Mouse (Mus musculus) heart, embryonic 10.5 days (tissue): Measurements from ENCODE around the gene Plxnd1. TPM values are rescaled to one million over a fixed set of nuclear protein-coding genes. Genes with fewer than 3 reads are reported as not detected.

Experiments
- DNase-seq: peaks from one replicate; pipeline ENCODE4 v3.0.0-alpha.2; 2017; ENCODE audit warnings: low spot score
- H3K27ac ChIP-seq: fragments of 300-500 bp; sonication (generic); 2 replicates; pipeline ENCODE4 v1.5.1; 2016; ENCODE audit warnings: mild to moderate bottlenecking
- H3K27me3 ChIP-seq: fragments of 300-500 bp; sonication (generic); 2 replicates; pipeline ENCODE4 v1.6.1; 2016; ENCODE audit warnings: mild to moderate bottlenecking; ENCODE audit not compliant: poor library complexity, insufficient read depth, severe bottlenecking
- H3K36me3 ChIP-seq: fragments of 300-500 bp; sonication (generic); 2 replicates; pipeline ENCODE4 v1.6.1; 2016; ENCODE audit warnings: mild to moderate bottlenecking, moderate library complexity
- H3K4me1 ChIP-seq: fragments of 300-500 bp; sonication (generic); 2 replicates; pipeline ENCODE4 v1.6.1; 2016; ENCODE audit warnings: mild to moderate bottlenecking
- H3K4me3 ChIP-seq: fragments of 300-500 bp; sonication (generic); 2 replicates; pipeline ENCODE4 v1.5.1; 2016; ENCODE audit warnings: mild to moderate bottlenecking, moderate library complexity
- H3K9me3 ChIP-seq: fragments of 300-500 bp; sonication (generic); 2 replicates; pipeline ENCODE4 v1.6.1; 2016; ENCODE audit warnings: mild to moderate bottlenecking, moderate library complexity
- WGBS: fragments of 180-500 bp; shearing (Covaris S2); methylation state at CpG from one replicate; pipeline ENCODE4 v1.1.7; 2016; 5-methylcytosine and 5-hydroxymethylcytosine counted together
- polyA plus RNA-seq: library from polyadenylated mRNA; unstranded; fragments of >200 nt; fragmentation: Nextera tagmentation; extraction: Ambion mirVana; gene quantifications from 2 replicates; pipeline ENCODE4 v1.2.1, GENCODE M21; 2016

Gene Plxnd1
- polyA plus RNA-seq, 1 experiment from 2014 or later: 42.9 TPM

GRCm38 (mm10) chr6:116007561-116008173 lies 12.9 kb upstream of the Plxnd1 start:
- WGBS: 13% methylated on average over 9 of the region's 9 CpGs
- Histone ChIP-seq H3K4me1 (peaks cover 57% of the 10 kb centered on the region), H3K4me3 (peak overlapping the region; percentile 5; the same call in 1 of the 2 replicates), H3K27me3 (no peaks in the 10 kb centered on the region), H3K27ac (peak overlapping the region; percentile 71), H3K9me3 (no peaks in the 10 kb centered on the region), H3K36me3 (no peaks in the 10 kb centered on the region)
- no peak for DNase-seq

GRCm38 (mm10) chr6:116006731-116007130 lies 11.9 kb upstream of the Plxnd1 start:
- no peak for DNase-seq
- Histone ChIP-seq H3K27ac (peak overlapping the region; percentile 71), H3K9me3 (no peaks in the 10 kb centered on the region), H3K36me3 (no peaks in the 10 kb centered on the region), H3K27me3 (no peaks in the 10 kb centered on the region), H3K4me1 (peaks cover 66% of the 10 kb centered on the region), H3K4me3 (no peak overlapping the region)
- WGBS: 32% methylated on average over 9 of the region's 9 CpGs

GRCm38 (mm10) chr6:116005959-116006288 lies 11.1 kb upstream of the Plxnd1 start:
- Histone ChIP-seq H3K4me1 (peaks cover 66% of the 10 kb centered on the region), H3K9me3 (no peaks in the 10 kb centered on the region), H3K4me3 (no peak overlapping the region), H3K27ac (peak overlapping the region; percentile 71), H3K27me3 (no peaks in the 10 kb centered on the region), H3K36me3 (no peaks in the 10 kb centered on the region)
- WGBS: 69% methylated on average over 4 of the region's 4 CpGs
- DNase-seq: peak; percentile 74

- Histone ChIP-seq H3K27me3 (no peaks in the 10 kb centered on the region), H3K4me3 (no peak overlapping the region), H3K36me3 (no peaks in the 10 kb centered on the region), H3K9me3 (no peaks in the 10 kb centered on the region), H3K27ac (peak overlapping the region; percentile 92), H3K4me1 (peaks cover 66% of the 10 kb centered on the region)
- WGBS: 66% methylated on average over 17 of the region's 17 CpGs
- peak; percentile 73 for DNase-seq
Measured at GRCm38 (mm10) chr6:116005275-116005958, 10.6 kb upstream of the Plxnd1 start.

GRCm38 (mm10) chr6:116004716-116005115 lies 9.9 kb upstream of the Plxnd1 start:
- Histone ChIP-seq H3K27ac (peak overlapping the region; percentile 92), H3K9me3 (no peaks in the 10 kb centered on the region), H3K4me1 (peaks cover 66% of the 10 kb centered on the region), H3K36me3 (no peaks in the 10 kb centered on the region), H3K27me3 (no peaks in the 10 kb centered on the region), H3K4me3 (no peak overlapping the region)
- DNase-seq: peak; percentile 74
- WGBS: 82% methylated on average over 6 of the region's 6 CpGs

GRCm38 (mm10) chr6:116004069-116004468 lies 9.3 kb upstream of the Plxnd1 start:
- DNase-seq: peak; percentile 85
- peaks cover 71% of the 10 kb centered on the region for H3K4me1 ChIP-seq
- H3K27ac ChIP-seq: peak overlapping the region; percentile 92
- no peaks in the 10 kb centered on the region for H3K9me3 ChIP-seq
- H3K4me3 ChIP-seq: peak overlapping the region; percentile 34
- 12% methylated on average over 7 of the region's 7 CpGs for WGBS
- H3K36me3 ChIP-seq: no peaks in the 10 kb centered on the region
- no peaks in the 10 kb centered on the region for H3K27me3 ChIP-seq

- Histone ChIP-seq H3K27me3 (no peaks in the 10 kb centered on the region), H3K36me3 (no peaks in the 10 kb centered on the region), H3K4me3 (peak overlapping the region; percentile 34), H3K27ac (peak overlapping the region; percentile 92), H3K4me1 (peaks cover 76% of the 10 kb centered on the region), H3K9me3 (no peaks in the 10 kb centered on the region)
- peak; percentile 76 for DNase-seq
- 52% methylated on average over 5 of the region's 5 CpGs for whole genome bisulfite sequencing
Measured at GRCm38 (mm10) chr6:116003516-116003915, 8.7 kb upstream of the Plxnd1 start.

GRCm38 (mm10) chr6:116002311-116003104 lies 7.7 kb upstream of the Plxnd1 start:
- H3K27me3 ChIP-seq: no peaks in the 10 kb centered on the region
- no peaks in the 10 kb centered on the region for H3K36me3 ChIP-seq
- no peak overlapping the region for H3K4me3 ChIP-seq
- no peak for DNase-seq
- H3K27ac ChIP-seq: peak overlapping the region; percentile 80
- peaks cover 78% of the 10 kb centered on the region for H3K4me1 ChIP-seq
- 63% methylated on average over 12 of the region's 12 CpGs for WGBS
- no peaks in the 10 kb centered on the region for H3K9me3 ChIP-seq

GRCm38 (mm10) chr6:116000851-116001250 lies 6.0 kb upstream of the Plxnd1 start:
- WGBS: 75% methylated on average over 5 of the region's 5 CpGs

GRCm38 (mm10) chr6:115999227-115999626 lies 4.4 kb upstream of the Plxnd1 start:
- DNase-seq: no peak
- no peaks in the 10 kb centered on the region for H3K36me3 ChIP-seq
- peaks cover 72% of the 10 kb centered on the region for H3K4me1 ChIP-seq
- H3K27me3 ChIP-seq: peaks cover 7% of the 10 kb centered on the region; the same call in 1 of the 2 replicates
- H3K4me3 ChIP-seq: no peak overlapping the region
- 80% methylated on average over 2 of the region's 2 CpGs for WGBS
- no peaks in the 10 kb centered on the region for H3K9me3 ChIP-seq
- H3K27ac ChIP-seq: peak overlapping the region; percentile 82

More at GRCm38 (mm10) chr6:116000851-116001250, 6.0 kb upstream of the Plxnd1 start:
- Histone ChIP-seq H3K27ac (peak overlapping the region; percentile 9; the same call in 1 of the 2 replicates), H3K4me1 (peaks cover 78% of the 10 kb centered on the region), H3K27me3 (no peaks in the 10 kb centered on the region), H3K9me3 (no peaks in the 10 kb centered on the region), H3K4me3 (no peak overlapping the region), H3K36me3 (no peaks in the 10 kb centered on the region)
- DNase-seq: no peak

GRCm38 (mm10) chr6:115998758-115999157 lies 4.0 kb upstream of the Plxnd1 start:
- H3K4me1 ChIP-seq: peaks cover 72% of the 10 kb centered on the region
- H3K9me3 ChIP-seq: no peaks in the 10 kb centered on the region
- no peak for DNase-seq
- H3K27ac ChIP-seq: peak overlapping the region; percentile 82
- 79% methylated on average over 7 of the region's 7 CpGs for WGBS
- H3K4me3 ChIP-seq: no peak overlapping the region
- H3K36me3 ChIP-seq: no peaks in the 10 kb centered on the region
- peaks cover 11% of the 10 kb centered on the region; the same call in 1 of the 2 replicates for H3K27me3 ChIP-seq

GRCm38 (mm10) chr6:115997726-115998311 lies 3.0 kb upstream of the Plxnd1 start:
- Histone ChIP-seq H3K4me3 (no peak overlapping the region), H3K4me1 (peaks cover 74% of the 10 kb centered on the region), H3K36me3 (0 out of 2 replicates have a peak, but pooled peaks cover 5% of the 10 kb centered on the region), H3K27me3 (peaks cover 21% of the 10 kb centered on the region), H3K27ac (peak overlapping the region; percentile 82), H3K9me3 (no peaks in the 10 kb centered on the region)
- 26% methylated on average over 3 of the region's 3 CpGs for WGBS
- DNase-seq: no peak
